8 mouse cellular contexts compared by ENCODE assay signal in the genomic region with DNA sequence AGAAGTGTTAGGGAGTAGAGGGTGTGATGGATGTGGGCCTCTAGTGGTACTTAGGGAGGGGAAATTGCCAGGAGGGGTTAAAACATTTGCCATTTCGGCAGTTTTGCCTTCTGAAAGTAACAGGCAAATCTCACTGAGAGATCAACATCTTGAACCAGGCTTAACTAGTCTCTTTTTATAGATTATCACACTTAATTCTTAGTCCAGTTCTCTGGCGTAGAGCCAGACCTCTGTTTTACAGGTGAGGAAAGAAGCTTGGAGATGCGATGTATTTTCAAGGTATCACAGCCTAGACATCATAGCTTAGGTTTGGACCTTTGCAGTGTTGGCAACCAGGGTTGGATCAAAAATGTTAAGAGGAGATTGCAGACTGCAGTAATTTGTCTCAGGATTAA. TPM values are rescaled to one million over a fixed set of nuclear protein-coding genes. Genes with fewer than 3 reads are reported as not detected.
DNase-seq lines count a peak whose midpoint lies in the region; ATAC-seq and TF ChIP-seq lines count a peak whose summit lies in the region.

No protein-coding gene starts in this region.

- peak overlapping the region; percentile 95 for H3K9ac ChIP-seq in embryonic facial prominence, embryonic 13.5 days
- H3K9ac ChIP-seq in hindbrain, postnatal 0 days (replicated peaks; ENCODE audit: low read length), result peak overlapping the region; percentile 96
- peak overlapping the region; percentile 95 for H3K9ac ChIP-seq in midbrain, embryonic 16.5 days (ENCODE audit: low read depth, low read length)

- peak overlapping the region; percentile 99 for H3K27ac ChIP-seq in layer of hippocampus, adult 2 months
- H3K27ac ChIP-seq in embryonic facial prominence, embryonic 13.5 days, result no peak overlapping the region
- H3K27ac ChIP-seq in hindbrain, postnatal 0 days, result peak overlapping the region; percentile 99
- H3K27ac ChIP-seq in midbrain, embryonic 16.5 days (ENCODE audit: low read length), result peak overlapping the region; percentile 89

- no peak for TF ChIP-seq CTCF in layer of hippocampus, adult 2 months (conservative IDR thresholded peaks at IDR 0.05)
- no peak for TF ChIP-seq CTCF in hindbrain, postnatal 0 days (IDR thresholded peaks at IDR 0.05; ENCODE audit: low read depth)

- H3K27me3 ChIP-seq in embryonic facial prominence, embryonic 13.5 days, result peaks cover 9% of the 10 kb centered on the region
- H3K27me3 ChIP-seq in hindbrain, postnatal 0 days (ENCODE audit: insufficient read depth, low read length), result no peaks in the 10 kb centered on the region
- H3K27me3 ChIP-seq in midbrain, embryonic 16.5 days (ENCODE audit: control insufficient read depth, insufficient read depth, low read depth, low read length), result no peaks in the 10 kb centered on the region

- no peak for DNase-seq in layer of hippocampus, adult 2 months (ENCODE audit: low spot score in 2 of 2)
- no peak for DNase-seq in layer of hippocampus, adult 8-10 months (ENCODE audit: low spot score in 2 of 2)
- no peak for DNase-seq in hindbrain, postnatal 0 days (ENCODE audit: low spot score)
- DNase-seq in thymus, postnatal 14 days, result no peak
- no peak for DNase-seq in Muller cell, postnatal 12 days (ENCODE audit: inconsistent ontology term)
- no peak for DNase-seq in gastrocnemius, postnatal 14 days

- peak overlapping the region; percentile 78 for H3K4me2 ChIP-seq in embryonic facial prominence, embryonic 13.5 days
- peak overlapping the region; percentile 90 for H3K4me2 ChIP-seq in hindbrain, postnatal 0 days (ENCODE audit: low read depth, low read length)
- H3K4me2 ChIP-seq in midbrain, embryonic 16.5 days (ENCODE audit: low read length), result peak overlapping the region; percentile 91

- H3K36me3 ChIP-seq in embryonic facial prominence, embryonic 13.5 days, result no peaks in the 10 kb centered on the region
- no peaks in the 10 kb centered on the region for H3K36me3 ChIP-seq in hindbrain, postnatal 0 days (ENCODE audit: insufficient read depth, low read length)
- H3K36me3 ChIP-seq in midbrain, embryonic 16.5 days (ENCODE audit: control insufficient read depth, insufficient read depth, low read length), result no peaks in the 10 kb centered on the region

- no peaks in the 10 kb centered on the region for H3K9me3 ChIP-seq in embryonic facial prominence, embryonic 13.5 days
- H3K9me3 ChIP-seq in hindbrain, postnatal 0 days (ENCODE audit: low read length), result no peaks in the 10 kb centered on the region
- no peaks in the 10 kb centered on the region for H3K9me3 ChIP-seq in midbrain, embryonic 16.5 days (replicated peaks; ENCODE audit: control insufficient read depth, low read length, poor library complexity, severe bottlenecking)

- peak overlapping the region; percentile 82 for H3K4me3 ChIP-seq in layer of hippocampus, adult 2 months
- peak overlapping the region; percentile 96 for H3K4me3 ChIP-seq in embryonic facial prominence, embryonic 13.5 days
- peak overlapping the region; percentile 85 for H3K4me3 ChIP-seq in hindbrain, postnatal 0 days (ENCODE audit: low read length)
- H3K4me3 ChIP-seq in midbrain, embryonic 16.5 days (ENCODE audit: low read depth, low read length), result peak overlapping the region; percentile 73

- WGBS in embryonic facial prominence, embryonic 13.5 days, result 51% methylated on average over 3 of the region's 3 CpGs
- WGBS in hindbrain, postnatal 0 days, result 40% methylated on average over 3 of the region's 3 CpGs
- 46% methylated on average over 3 of the region's 3 CpGs for WGBS in midbrain, embryonic 16.5 days

- peaks cover 33% of the 10 kb centered on the region for H3K4me1 ChIP-seq in embryonic facial prominence, embryonic 13.5 days
- peaks cover 26% of the 10 kb centered on the region for H3K4me1 ChIP-seq in hindbrain, postnatal 0 days (ENCODE audit: insufficient read depth, low read length)
- H3K4me1 ChIP-seq in midbrain, embryonic 16.5 days (ENCODE audit: control insufficient read depth, insufficient read depth, low read length), result peaks cover 26% of the 10 kb centered on the region

- ATAC-seq in embryonic facial prominence, embryonic 13.5 days (ENCODE audit: insufficient number of reproducible peaks, insufficient read depth, low FRiP score, low TSS enrichment, low read depth), result no peak
- ATAC-seq in hindbrain, postnatal 0 days, result no peak
- no peak for ATAC-seq in midbrain, embryonic 16.5 days

- intact Hi-C loops in gastrocnemius, postnatal 14 days (cut with DNase I; ENCODE audit: low total_unique reads), result no loop called here

RNA-seq across cellular contexts. Expression of a gene that starts 1.4 kb away (rescaled TPM):
- 10 to 100 TPM; 87.0 to 93.3 TPM for total RNA-seq in layer of hippocampus, adult 2 months (2021)
- 100 to 1,000 TPM in 1 of 4 experiments, 10 to 100 TPM in 3; 72.1 to 120 (median 88.4) TPM for total RNA-seq in layer of hippocampus, adult 8-10 months (2022)
- 24.1 and 30.6 TPM in 2 replicates for polyA plus RNA-seq in embryonic facial prominence, embryonic 13.5 days (2015; fragmentation: Nextera tagmentation; extraction: Ambion mirVana)
- total RNA-seq in hindbrain, postnatal 0 days (2014; rRNA removed), result 87.9 and 99.2 TPM in 2 replicates
- 14.9 and 16.0 TPM in 2 replicates for polyA plus RNA-seq in hindbrain, postnatal 0 days (2015; fragmentation: Nextera tagmentation; extraction: Ambion mirVana)
- 20.1 and 22.4 TPM in 2 replicates for polyA plus RNA-seq in midbrain, embryonic 16.5 days (2015; fragmentation: Nextera tagmentation; extraction: Ambion mirVana)
- total RNA-seq in gastrocnemius, postnatal 14 days (2021), result 10 to 100 TPM; 32.0 to 36.1 TPM

RNA-seq across cellular contexts. Expression of a gene that starts 17.0 kb away (rescaled TPM):
- total RNA-seq in layer of hippocampus, adult 2 months (2021), result 10 to 100 TPM; 78.2 to 82.2 TPM
- 10 to 100 TPM; 63.4 to 66.7 (median 65.6) TPM for total RNA-seq in layer of hippocampus, adult 8-10 months (2022)
- 2.8 and 3.3 TPM in 2 replicates for polyA plus RNA-seq in embryonic facial prominence, embryonic 13.5 days (2015; fragmentation: Nextera tagmentation; extraction: Ambion mirVana)
- 2.7 and 4.0 TPM in 2 replicates for total RNA-seq in hindbrain, postnatal 0 days (2014; rRNA removed)
- 10.6 and 14.7 TPM in 2 replicates for polyA plus RNA-seq in hindbrain, postnatal 0 days (2015; fragmentation: Nextera tagmentation; extraction: Ambion mirVana)
- polyA plus RNA-seq in midbrain, embryonic 16.5 days (2015; fragmentation: Nextera tagmentation; extraction: Ambion mirVana), result 9.1 and 14.7 TPM in 2 replicates
- total RNA-seq in gastrocnemius, postnatal 14 days (2021), result under 1 TPM; 0.21 to 0.27 TPM

RNA-seq across cellular contexts. Expression of a gene that starts 23.3 kb away (rescaled TPM):
- total RNA-seq in layer of hippocampus, adult 2 months (2021), result 10 to 100 TPM; 87.9 to 95.5 TPM
- total RNA-seq in layer of hippocampus, adult 8-10 months (2022), result 100 to 1,000 TPM in 2 of 4 experiments, 10 to 100 TPM in 2; 82.9 to 106 (median 97.4) TPM
- polyA plus RNA-seq in embryonic facial prominence, embryonic 13.5 days (2015; fragmentation: Nextera tagmentation; extraction: Ambion mirVana), result 96.1 and 97.1 TPM in 2 replicates
- total RNA-seq in hindbrain, postnatal 0 days (2014; rRNA removed), result 159 and 165 TPM in 2 replicates
- polyA plus RNA-seq in hindbrain, postnatal 0 days (2015; fragmentation: Nextera tagmentation; extraction: Ambion mirVana), result 64.0 and 66.1 TPM in 2 replicates
- polyA plus RNA-seq in midbrain, embryonic 16.5 days (2015; fragmentation: Nextera tagmentation; extraction: Ambion mirVana), result 103 and 104 TPM in 2 replicates
- total RNA-seq in gastrocnemius, postnatal 14 days (2021), result 10 to 100 TPM; 31.9 to 33.4 TPM

Comparison
In these comparisons a context has a peak if more than half of its experiments do, and no peak if none do; other contexts are left out.
1. RNA of a gene that starts 17.0 kb away (total RNA-seq): 78.2 to 82.2 TPM in layer of hippocampus, adult 2 months and 63.4 to 66.7 TPM in layer of hippocampus, adult 8-10 months; 2.7 to 4.0 TPM in hindbrain, postnatal 0 days and 0.21 to 0.27 TPM in gastrocnemius, postnatal 14 days; every median in the first group is over 10 times any median in the second.
2. Peak in every context shown above with its lines, with median percentiles within 50 percentile points of each other: H3K4me3 ChIP-seq, H3K4me2 ChIP-seq and H3K9ac ChIP-seq.